Mouse (Mus musculus) pancreas, adult 10 weeks (tissue): ENCODE measurements around the gene Sdsl. TPM values are rescaled to one million over a fixed set of nuclear protein-coding genes. Genes with fewer than 3 reads are reported as not detected.

Experiments used
- polyA plus RNA-seq: library from polyadenylated mRNA; stranded (reverse); fragments of 350-450 nt; fragmentation: Illumina TruSeq; extraction: RNeasy Lipid Tissue Mini Kit (QIAGEN cat#74804); gene quantifications from one replicate; pipeline ENCODE4 v1.2.3, GENCODE M21; 2015; ENCODE audit warnings: low read depth, low replicate concordance; ENCODE audit not compliant: insufficient read depth

Sdsl gene
- polyA plus RNA-seq, result 3.5 TPM

GRCm38 (mm10) chr5:120472770-120473169, at the start of gene Sdsl:
Gene Sdsl (minus strand): TSS chr5:120472810.

GRCm38 (mm10) chr5:120510982-120511642, 38.5 kb upstream of the Sdsl start, which contains the start of gene Slc8b1:
Gene Slc8b1 (plus strand): TSS chr5:120511168.

DNA sequence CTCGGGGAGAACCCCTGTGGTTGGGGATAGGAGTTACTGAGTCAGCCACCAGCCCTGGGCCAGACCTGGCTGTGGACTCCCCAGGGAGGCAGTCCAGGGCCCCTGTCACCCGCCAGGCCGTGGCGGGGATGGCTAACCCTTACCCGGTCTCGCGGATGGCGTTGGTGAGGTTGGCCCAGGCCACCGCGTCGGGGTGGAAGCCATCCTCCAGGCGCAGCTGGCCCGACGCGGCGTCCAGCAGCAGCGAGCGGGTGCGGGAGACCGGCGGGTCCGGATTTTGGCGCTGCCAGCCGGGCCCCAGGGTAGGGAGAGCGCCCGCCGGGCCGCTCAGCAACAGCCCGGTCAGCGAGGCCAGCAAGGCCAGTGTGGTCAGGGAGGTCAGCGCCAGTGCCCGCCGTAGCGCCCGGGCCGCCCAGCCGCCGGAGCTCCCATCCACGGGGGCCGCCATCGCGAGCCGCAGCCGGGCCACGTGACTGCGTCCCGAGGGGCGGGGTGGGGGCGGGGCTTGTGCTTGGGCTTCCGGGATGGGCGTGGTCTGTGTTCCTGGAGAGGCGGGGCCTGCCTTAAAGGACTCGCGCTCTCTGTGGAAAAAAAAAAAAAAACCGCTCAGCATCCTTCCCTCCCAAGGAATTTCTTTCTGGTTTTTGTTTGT, 30.7 kb upstream of the Sdsl start, which contains the start of gene Plbd2:
Gene Plbd2, minus strand, starts transcription at position 482 of the 652 bp plus-strand sequence.

GRCm38 (mm10) chr5:120476296-120476695, 3.7 kb upstream of the Sdsl start, which contains the start of gene Sds:
Gene Sds (plus strand): TSS chr5:120476526.

GRCm38 (mm10) chr5:120431649-120432485, 40.7 kb downstream of the Sdsl start, which contains the start of gene Lhx5:
Gene Lhx5 (plus strand): TSS chr5:120431699.

Other genes starting within 250 kb of the Sdsl start
- gene Lhx5, start 41.1 kb downstream of the Sdsl start, polyA plus RNA-seq, result not detected
- not detected for gene Sds, start 3.7 kb upstream of the Sdsl start, polyA plus RNA-seq
- 9.8 TPM for gene Plbd2, start 30.8 kb upstream of the Sdsl start, polyA plus RNA-seq
- 7.8 TPM for gene Slc8b1, start 38.4 kb upstream of the Sdsl start, polyA plus RNA-seq
- 8.3 TPM for gene Tpcn1, start 115.9 kb upstream of the Sdsl start, polyA plus RNA-seq
- gene Iqcd, start 116.2 kb upstream of the Sdsl start, polyA plus RNA-seq, result not detected
- 1.1 TPM for gene Rita1, start 139.8 kb upstream of the Sdsl start, polyA plus RNA-seq
- gene Ddx54, start 139.9 kb upstream of the Sdsl start, polyA plus RNA-seq, result 7.5 TPM
- not detected for gene Cfap73, start 161.4 kb upstream of the Sdsl start, polyA plus RNA-seq
- gene Rasal1, start 176.0 kb upstream of the Sdsl start, polyA plus RNA-seq, result 0.24 TPM
- gene Dtx1, start 239.1 kb upstream of the Sdsl start, polyA plus RNA-seq, result 13.4 TPM